ENCODE assay signal across 10 mouse cellular contexts in genomic region chr11:19012001-19012400, GRCm38 (mm10). TPM values are rescaled to one million over a fixed set of nuclear protein-coding genes. Genes with fewer than 3 reads are reported as not detected.
DNase-seq lines count a peak whose midpoint lies in the region; ATAC-seq and TF ChIP-seq lines count a peak whose summit lies in the region.
"Had no signal": no experiment of that assay in that cellular context is flagged by ENCODE, and none has a peak within 500 bp of the region (broad histone marks: within the 10 kb centered on the region; RNA-seq: fewer than 3 reads in every experiment).

No protein-coding gene starts in this region.

- 24% methylated on average over 2 of the region's 2 CpGs for WGBS in kidney, postnatal 0 days
- 12% methylated on average over 2 of the region's 2 CpGs for WGBS in hindbrain, embryonic 14.5 days
- WGBS in neural tube, embryonic 15.5 days, result 20% methylated on average over 2 of the region's 2 CpGs

- H3K9me3 ChIP-seq in kidney, postnatal 0 days (replicated peaks; ENCODE audit: low read length), result no peaks in the 10 kb centered on the region
- no peaks in the 10 kb centered on the region for H3K9me3 ChIP-seq in hindbrain, embryonic 14.5 days (ENCODE audit: control insufficient read depth, low read length)
- no peaks in the 10 kb centered on the region for H3K9me3 ChIP-seq in neural tube, embryonic 15.5 days (replicated peaks)

- H3K27me3 ChIP-seq in kidney, postnatal 0 days (ENCODE audit: insufficient read depth, low read length), result 0 out of 2 replicates have a peak, but pooled peaks cover 4% of the 10 kb centered on the region
- H3K27me3 ChIP-seq in hindbrain, embryonic 14.5 days (ENCODE audit: control insufficient read depth, insufficient read depth, low read length), result no peaks in the 10 kb centered on the region
- H3K27me3 ChIP-seq in neural tube, embryonic 15.5 days (replicated peaks), result no peaks in the 10 kb centered on the region

- peak; percentile 33; the same call in 1 of the 2 replicates for ATAC-seq in kidney, postnatal 0 days (replicated peaks; ENCODE audit: low FRiP score, low read depth)
- ATAC-seq in hindbrain, embryonic 14.5 days (ENCODE audit: low FRiP score), result no peak
- no peak for ATAC-seq in neural tube, embryonic 15.5 days (ENCODE audit: low FRiP score)

- DNase-seq in adrenal gland, postnatal 10 days, result peak; percentile 24
- DNase-seq in adrenal gland, postnatal 36 days, result no peak
- DNase-seq in kidney, postnatal 0 days (ENCODE audit: low spot score), result peak; percentile 80
- DNase-seq in kidney, adult 8-10 months, result no peak
- DNase-seq in hindbrain, embryonic 14.5 days (ENCODE audit: low spot score), result no peak
- DNase-seq in gastrocnemius, postnatal 14 days, result no peak
- DNase-seq in urinary bladder, postnatal 25 days (ENCODE audit: low spot score), result no peak
- DNase-seq: thymus, adult 2 months had no signal

- H3K4me2 ChIP-seq in kidney, postnatal 0 days (ENCODE audit: low read length), result peak overlapping the region; percentile 86
- H3K4me2 ChIP-seq in hindbrain, embryonic 14.5 days (replicated peaks), result peak overlapping the region; percentile 93
- peak overlapping the region; percentile 87 for H3K4me2 ChIP-seq in neural tube, embryonic 15.5 days

- H3K9ac ChIP-seq in kidney, postnatal 0 days (ENCODE audit: low read depth, low read length), result no peak overlapping the region
- peak overlapping the region; percentile 100 for H3K9ac ChIP-seq in hindbrain, embryonic 14.5 days
- H3K9ac ChIP-seq in neural tube, embryonic 15.5 days (replicated peaks), result peak overlapping the region; percentile 70

- 0 out of 2 replicates have a peak overlapping the region, but pooled peaks have one; percentile 84 for H3K4me3 ChIP-seq in kidney, postnatal 0 days (replicated peaks; ENCODE audit: low read depth, low read length)
- H3K4me3 ChIP-seq in hindbrain, embryonic 14.5 days (replicated peaks; ENCODE audit: low read length), result peak overlapping the region; percentile 74
- peak overlapping the region; percentile 73 for H3K4me3 ChIP-seq in neural tube, embryonic 15.5 days (replicated peaks)
- H3K4me3 ChIP-seq: myocyte had no signal

- no peak for TF ChIP-seq CTCF in kidney, postnatal 0 days (IDR thresholded peaks at IDR 0.05; ENCODE audit: low read depth)

- 0 out of 2 replicates have a peak, but pooled peaks cover 3% of the 10 kb centered on the region for H3K36me3 ChIP-seq in kidney, postnatal 0 days (ENCODE audit: insufficient read depth, low read length)
- peaks cover 52% of the 10 kb centered on the region for H3K36me3 ChIP-seq in hindbrain, embryonic 14.5 days (replicated peaks; ENCODE audit: control insufficient read depth, insufficient read depth)
- H3K36me3 ChIP-seq in neural tube, embryonic 15.5 days, result no peaks in the 10 kb centered on the region

- intact Hi-C loops in gastrocnemius, postnatal 14 days (cut with DNase I; ENCODE audit: low total_unique reads), result no loop called here

- peak overlapping the region; percentile 97; the same call in 1 of the 2 replicates for H3K27ac ChIP-seq in kidney, postnatal 0 days
- H3K27ac ChIP-seq in hindbrain, embryonic 14.5 days, result peak overlapping the region; percentile 99
- peak overlapping the region; percentile 100 for H3K27ac ChIP-seq in neural tube, embryonic 15.5 days (replicated peaks)

- H3K4me1 ChIP-seq in kidney, postnatal 0 days (replicated peaks; ENCODE audit: insufficient read depth, low read length), result no peaks in the 10 kb centered on the region
- peaks cover 31% of the 10 kb centered on the region for H3K4me1 ChIP-seq in hindbrain, embryonic 14.5 days (replicated peaks; ENCODE audit: control insufficient read depth, insufficient read depth, low read length)
- peaks cover 52% of the 10 kb centered on the region for H3K4me1 ChIP-seq in neural tube, embryonic 15.5 days

RNA-seq across cellular contexts. Expression of gene Meis1, which starts 6.8 kb away (rescaled TPM):
- total RNA-seq in adrenal gland, postnatal 10 days (2021), result 10 to 100 TPM; 42.5 to 47.2 TPM
- 10 to 100 TPM; 56.0 to 57.4 TPM for total RNA-seq in adrenal gland, postnatal 36 days (2021)
- 59.0 and 66.7 TPM in 2 replicates for polyA plus RNA-seq in kidney, postnatal 0 days (2015; fragmentation: Nextera tagmentation; extraction: Ambion mirVana)
- polyA plus RNA-seq in hindbrain, embryonic 14.5 days (2014; fragmentation: Nextera tagmentation; extraction: Ambion mirVana), result 171 and 178 TPM in 2 replicates
- polyA plus RNA-seq in neural tube, embryonic 15.5 days (2015; fragmentation: Nextera tagmentation; extraction: Ambion mirVana), result 156 and 166 TPM in 2 replicates
- 1 to 10 TPM; 4.1 to 4.5 TPM for total RNA-seq in gastrocnemius, postnatal 14 days (2021)

Comparison
In these comparisons a context has a peak if more than half of its experiments do, and no peak if none do; other contexts are left out.
1. DNase-seq: peak in adrenal gland, postnatal 10 days (single experiment) and kidney, postnatal 0 days (single experiment); none in adrenal gland, postnatal 36 days (0 of 2), kidney, adult 8-10 months (0 of 2), hindbrain, embryonic 14.5 days (single experiment), gastrocnemius, postnatal 14 days (single experiment) and urinary bladder, postnatal 25 days (single experiment).
2. RNA of gene Meis1, which starts 6.8 kb away (total RNA-seq): 56.0 to 57.4 TPM in adrenal gland, postnatal 36 days and 42.5 to 47.2 TPM in adrenal gland, postnatal 10 days; 4.1 to 4.5 TPM in gastrocnemius, postnatal 14 days; every median in the first group is over 4 times any median in the second.
3. Peak in every context shown above with its lines, with median percentiles within 50 percentile points of each other: H3K27ac ChIP-seq, H3K4me2 ChIP-seq and H3K4me3 ChIP-seq.